Mouse (Mus musculus): ENCODE data around the gene Map1lc3b. TPM values are rescaled to one million over a fixed set of nuclear protein-coding genes. Genes with fewer than 3 reads are reported as not detected.

The Map1lc3b gene
- total RNA-seq, 2 experiments from 2014 or later = 131 to 133 TPM

DNA sequence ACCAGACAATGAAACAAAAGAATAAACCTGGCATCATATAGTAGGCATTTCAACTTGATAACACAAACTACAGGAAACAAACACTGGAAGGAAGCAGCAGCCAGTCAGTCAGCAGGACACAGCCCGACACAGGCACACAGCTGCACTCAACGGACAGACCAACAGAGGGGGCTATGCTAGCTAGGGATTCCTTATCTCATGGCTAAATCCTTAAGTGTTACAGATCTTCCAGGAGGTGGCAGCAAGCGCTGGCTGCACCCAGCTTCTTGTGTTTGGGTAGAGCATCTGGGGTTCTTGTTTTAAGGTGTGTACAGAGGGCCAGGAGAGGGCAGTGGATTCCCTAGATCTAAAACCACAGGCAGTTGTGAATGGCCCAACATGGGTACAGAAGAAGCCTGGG, 12.7 kb downstream of the Map1lc3b start:
- DNase-seq (ENCODE audit: low spot score in 2 of 2) = peak in 1 of 2 experiments; percentile 61

DNA sequence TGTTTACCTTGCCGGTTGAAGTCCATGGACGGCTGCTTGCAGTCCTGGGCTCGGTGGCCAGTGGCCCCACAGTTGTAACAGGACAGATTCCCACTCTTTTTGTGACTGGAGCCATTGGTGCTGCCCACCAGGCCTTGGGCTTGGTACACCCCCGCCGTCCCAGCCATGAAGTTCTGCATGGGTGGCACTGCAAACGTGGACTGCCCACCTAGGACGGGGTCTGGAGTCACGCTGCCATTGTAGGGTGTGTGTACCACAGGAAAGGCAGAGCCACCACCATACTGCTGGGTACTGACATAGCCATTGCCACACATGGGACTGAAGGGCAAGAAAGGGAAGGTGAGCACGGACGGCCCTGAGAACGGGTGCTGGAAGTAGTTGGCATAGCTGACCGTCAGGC, 13.6 kb downstream of the Map1lc3b start:
- DNase-seq (ENCODE audit: low spot score in 2 of 2) = no peak

DNA sequence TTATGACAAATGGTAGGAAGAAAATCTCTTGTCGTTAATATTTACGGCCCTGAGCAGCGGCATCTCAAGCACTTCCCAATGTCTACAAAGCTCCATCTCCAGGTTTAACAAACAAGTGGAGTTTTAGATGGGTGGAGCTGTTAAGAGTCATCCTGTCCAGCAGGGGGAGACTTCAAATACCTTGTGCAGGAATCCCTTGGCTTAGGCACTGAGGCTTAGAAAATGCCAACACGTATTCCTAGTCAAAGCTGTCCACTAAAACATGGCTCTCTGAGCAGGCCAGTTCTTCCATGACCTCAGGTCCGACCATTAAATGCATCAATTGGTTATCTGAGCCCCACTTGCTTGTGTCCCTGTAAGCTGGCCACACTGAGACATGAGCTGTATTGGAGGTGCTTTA, 17.5 kb downstream of the Map1lc3b start:
- DNase-seq (ENCODE audit: low spot score in 2 of 2) = no peak

DNA sequence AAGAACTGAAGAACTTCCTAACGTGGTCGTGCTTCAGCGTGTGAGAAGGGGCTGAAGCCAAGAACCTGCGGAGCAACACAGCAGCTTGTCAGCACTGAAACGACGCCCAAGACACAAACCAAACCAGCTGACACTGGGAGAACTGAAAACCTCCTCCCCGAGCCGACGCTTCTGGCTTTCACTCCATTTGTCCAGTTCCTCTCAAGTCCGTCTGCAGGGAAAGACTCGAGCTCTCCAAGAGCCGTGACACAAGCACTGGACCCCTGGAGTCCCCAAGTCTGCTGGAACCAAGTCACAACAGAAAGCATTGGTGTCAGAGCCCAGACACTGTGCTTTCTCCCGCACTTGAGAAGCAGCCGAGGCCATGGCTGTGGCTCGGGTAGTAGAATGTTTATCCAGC, 19.1 kb downstream of the Map1lc3b start:
- DNase-seq (ENCODE audit: low spot score in 2 of 2) = no peak

DNA sequence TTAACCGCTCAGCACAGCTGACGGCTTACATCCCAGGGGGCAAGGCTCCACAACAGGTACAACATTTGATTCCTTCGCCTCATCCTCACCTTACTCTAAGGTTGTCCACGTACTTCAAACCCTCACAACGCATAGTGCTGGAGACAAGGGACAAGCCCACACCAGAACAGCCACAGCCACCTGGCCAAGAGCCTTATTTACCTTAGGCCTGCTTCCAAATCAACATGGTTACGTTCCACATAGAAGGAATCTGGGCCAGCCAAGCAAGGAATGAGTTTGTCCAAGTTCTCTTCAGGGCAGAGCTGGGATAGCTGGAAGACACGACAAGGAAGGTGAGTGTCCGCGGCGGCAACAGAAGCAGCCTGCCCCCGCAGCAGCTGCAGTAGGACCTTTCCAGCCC, 19.8 kb downstream of the Map1lc3b start:
- no peak for DNase-seq (ENCODE audit: low spot score in 2 of 2)

DNA sequence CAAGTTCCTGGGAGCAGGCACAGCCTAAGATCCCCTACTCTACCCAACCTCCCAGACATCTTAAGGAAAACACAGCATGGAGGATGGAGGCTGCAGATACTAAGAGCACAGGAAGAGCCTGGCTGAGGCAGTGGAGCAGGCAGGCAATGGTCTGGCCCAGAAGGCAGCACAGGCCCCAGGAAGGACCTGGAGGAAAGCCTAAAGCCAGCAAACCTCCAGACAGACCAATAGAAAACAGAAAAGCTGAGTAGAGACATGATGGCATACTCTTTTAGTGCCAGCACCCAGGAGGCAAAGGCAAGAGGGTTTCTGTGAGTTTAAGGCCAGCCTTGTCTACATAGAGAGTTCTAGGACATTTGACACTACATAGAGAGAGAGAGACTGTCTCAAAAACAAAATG, 23.3 kb downstream of the Map1lc3b start:
- no peak for DNase-seq (ENCODE audit: low spot score in 2 of 2)

DNA sequence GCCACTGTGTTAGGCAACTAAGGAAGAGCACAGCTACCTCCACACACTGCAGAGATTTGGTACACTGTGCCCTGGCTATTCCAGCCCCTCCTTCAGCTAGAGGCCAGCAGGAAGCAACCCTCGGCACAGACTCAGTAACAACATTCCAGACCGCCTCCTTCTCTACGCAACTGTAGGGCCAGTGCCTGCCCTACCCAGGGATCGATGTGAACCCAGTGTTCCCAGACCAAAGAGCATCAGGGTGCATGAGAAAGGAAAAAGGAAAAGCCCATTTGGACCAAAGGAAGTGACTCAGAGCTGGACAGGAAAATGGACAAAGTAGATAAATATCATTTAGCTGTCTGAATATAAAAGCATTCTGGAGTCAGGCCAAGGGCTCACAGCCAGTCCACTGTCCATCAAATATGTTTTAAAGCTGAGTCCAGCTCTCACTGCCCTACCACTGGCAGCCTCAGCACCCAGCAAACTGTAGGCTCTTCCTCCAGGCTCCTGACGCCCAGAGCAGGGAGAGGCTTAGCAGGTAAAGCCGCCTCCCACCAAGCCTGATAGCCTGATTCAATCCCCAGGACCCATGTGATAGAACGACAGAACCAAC, 29.3 kb downstream of the Map1lc3b start:
- DNase-seq (ENCODE audit: low spot score in 2 of 2) = no peak

DNA sequence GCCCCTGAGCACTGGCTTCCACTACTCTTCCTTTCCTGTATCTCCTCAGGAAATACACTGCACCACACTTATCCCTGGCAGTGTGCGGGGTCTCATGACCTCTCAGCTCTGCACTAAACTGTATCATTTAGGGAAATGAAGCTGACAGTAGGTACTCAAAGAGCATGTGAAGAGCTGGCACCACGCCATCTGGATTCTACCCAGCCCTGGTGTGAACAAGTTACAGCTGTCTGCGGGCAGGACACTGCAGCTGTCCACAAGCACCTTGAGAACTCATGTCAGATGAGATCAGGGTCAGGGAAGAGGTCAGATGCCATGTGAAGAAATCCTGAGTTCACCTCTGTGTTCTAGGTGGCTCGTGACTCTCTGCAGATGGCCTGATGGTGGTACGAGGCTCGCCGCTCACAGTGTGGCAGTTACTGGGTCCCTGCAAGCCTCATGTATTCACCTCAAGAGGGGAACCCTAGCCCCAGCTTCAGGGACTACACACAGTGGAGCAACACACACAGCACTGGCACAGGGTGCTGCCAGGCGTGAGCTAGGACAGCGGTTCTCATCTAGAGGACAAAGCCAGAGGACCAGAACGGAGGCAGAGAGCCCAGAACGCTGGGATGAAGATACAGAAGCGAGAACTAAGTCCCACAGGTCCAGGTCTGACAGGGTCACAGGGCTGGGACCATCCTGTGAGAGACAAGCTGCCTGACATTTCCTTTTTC, 30.8 kb downstream of the Map1lc3b start:
- no peak for DNase-seq (ENCODE audit: low spot score in 2 of 2)

DNA sequence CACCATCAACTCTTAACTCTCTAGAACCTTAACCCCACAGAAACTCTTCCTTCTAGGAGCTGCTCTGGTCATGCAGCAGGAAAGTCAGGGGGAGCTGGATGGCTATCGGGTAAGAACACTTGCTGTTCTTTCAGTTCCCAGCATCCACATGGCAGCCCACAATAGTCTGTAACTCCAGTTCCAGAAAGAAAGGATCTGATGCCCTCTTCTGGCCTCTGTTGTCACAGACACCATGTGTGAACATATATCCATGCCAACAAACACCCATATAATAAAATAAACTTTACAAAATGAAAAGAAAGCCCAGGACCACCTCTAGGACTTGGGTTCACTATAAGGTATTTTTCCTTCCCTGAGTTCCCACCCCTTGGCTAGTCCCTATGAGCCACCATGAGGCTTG, 31.7 kb downstream of the Map1lc3b start:
- DNase-seq (ENCODE audit: low spot score in 2 of 2) = no peak

DNA sequence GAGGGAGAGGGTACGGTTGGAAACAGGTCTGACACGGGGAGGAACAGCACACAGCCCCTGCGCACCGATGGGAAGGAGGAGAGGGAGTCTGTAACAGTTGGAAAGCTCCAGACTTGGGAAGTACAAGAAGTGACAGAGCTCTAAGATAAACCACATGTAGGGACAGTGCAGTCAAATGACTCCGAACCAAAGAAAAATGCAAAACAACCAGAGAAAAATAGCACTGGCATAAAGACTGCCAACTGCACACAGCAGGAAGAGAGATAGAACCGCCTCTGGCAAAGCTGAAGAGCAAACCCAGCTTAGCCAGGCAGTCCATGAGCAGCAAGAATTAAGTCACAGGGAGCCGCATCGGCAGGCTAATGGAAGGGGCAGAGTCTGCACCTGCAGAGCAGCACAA, 32.9 kb downstream of the Map1lc3b start:
- DNase-seq (ENCODE audit: low spot score in 2 of 2) = no peak

DNA sequence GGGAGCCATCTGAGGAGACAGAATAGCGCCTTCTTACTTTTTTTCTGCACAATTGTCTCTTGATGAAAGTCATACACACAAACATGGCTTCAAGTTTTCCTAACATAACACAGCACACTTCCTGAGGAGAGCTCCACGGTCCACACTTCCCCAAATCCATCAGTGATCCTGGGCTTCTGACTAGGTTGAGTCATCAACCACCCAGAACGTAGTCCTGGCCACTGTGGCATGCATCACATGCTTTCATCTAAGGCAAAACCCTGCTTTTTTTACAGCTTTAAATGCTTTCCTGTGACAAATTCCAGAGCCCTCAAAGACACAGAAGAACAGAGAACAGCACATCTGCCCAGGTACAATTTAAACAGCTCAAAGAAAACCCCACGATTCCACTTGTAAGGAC, 38.5 kb downstream of the Map1lc3b start:
- DNase-seq (ENCODE audit: low spot score in 2 of 2) = no peak

DNA sequence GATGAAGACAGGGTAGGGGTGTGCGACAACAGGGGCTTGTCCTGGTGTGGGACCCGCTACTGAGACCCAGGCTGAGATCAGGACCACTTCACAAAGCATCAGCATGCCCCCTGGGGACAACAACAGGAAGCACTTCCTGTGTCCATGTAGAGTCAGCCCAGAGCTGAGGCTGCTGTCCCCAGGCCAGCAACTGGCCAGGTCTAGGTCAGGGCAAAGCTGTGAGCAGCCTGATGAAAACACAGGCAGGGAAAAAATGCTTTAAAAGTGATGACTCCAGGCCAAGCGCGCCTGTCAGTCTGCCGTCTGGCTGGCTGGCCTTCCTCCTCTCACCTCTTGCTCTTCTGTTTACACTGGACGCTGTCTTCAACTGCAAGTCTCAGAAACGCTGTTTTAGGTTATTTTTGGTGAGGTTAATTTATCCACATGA, 41.5 kb downstream of the Map1lc3b start:
- no peak for DNase-seq (ENCODE audit: low spot score in 2 of 2)

DNA sequence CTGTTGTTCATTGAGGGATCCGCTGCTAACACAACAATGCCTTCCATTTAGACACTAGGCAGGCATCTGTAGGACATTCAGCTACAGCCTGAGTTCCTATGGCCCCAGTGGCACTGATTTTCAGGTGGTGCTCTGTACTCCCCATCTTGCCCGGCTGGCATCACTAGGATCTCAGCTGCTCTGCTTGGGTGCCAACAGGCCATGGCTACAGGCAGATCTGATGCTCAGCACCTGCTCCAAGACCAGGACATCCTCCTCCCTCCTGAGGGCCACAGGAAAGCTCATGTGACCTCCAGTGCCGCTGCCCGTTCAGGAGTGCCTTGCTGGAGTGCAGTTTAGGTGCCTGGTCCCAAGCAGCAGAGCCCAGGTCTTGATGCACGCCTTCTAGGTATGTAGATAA, 42.2 kb downstream of the Map1lc3b start:
- DNase-seq (ENCODE audit: low spot score in 2 of 2) = no peak

DNA sequence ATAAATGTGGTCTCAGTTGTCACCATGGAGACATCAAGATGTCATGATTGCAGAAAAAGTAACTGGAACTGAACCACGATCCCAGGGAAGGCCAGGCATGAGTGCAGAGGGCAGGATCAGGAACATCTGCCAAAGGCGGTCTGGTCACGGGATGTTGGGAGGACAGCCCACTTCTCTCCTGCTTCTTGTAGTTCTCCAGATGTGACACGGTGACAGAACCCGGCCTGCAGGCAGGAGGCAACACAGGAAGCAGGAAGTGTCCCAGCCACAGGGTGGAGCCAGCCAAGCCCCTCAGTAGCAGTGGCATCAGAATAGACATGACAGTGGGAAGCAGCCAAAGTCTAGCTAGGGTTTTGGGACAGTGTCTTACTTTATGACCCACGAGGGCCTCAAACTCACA, 45.4 kb downstream of the Map1lc3b start:
- no peak for DNase-seq (ENCODE audit: low spot score in 2 of 2)

DNA sequence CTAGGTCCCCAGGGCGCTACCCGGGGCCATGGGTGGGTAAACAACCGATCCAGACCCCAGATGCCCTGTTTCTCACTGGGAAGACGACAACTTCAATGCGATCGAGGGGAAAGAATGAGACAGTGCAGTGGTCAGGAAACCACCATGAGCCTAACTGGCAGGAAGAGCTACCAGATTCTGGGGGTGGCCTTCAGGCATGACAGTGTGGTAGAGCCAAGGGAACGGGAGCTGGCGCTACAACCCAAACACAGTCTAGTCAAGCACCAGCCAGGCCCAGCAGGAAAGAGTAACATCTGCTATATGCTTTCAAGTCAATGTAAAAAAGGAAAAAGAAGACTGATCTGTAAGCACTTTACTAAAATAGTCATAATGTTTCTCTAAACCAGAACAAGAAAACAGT, 46.0 kb downstream of the Map1lc3b start:
- no peak for DNase-seq (ENCODE audit: low spot score in 2 of 2)

DNA sequence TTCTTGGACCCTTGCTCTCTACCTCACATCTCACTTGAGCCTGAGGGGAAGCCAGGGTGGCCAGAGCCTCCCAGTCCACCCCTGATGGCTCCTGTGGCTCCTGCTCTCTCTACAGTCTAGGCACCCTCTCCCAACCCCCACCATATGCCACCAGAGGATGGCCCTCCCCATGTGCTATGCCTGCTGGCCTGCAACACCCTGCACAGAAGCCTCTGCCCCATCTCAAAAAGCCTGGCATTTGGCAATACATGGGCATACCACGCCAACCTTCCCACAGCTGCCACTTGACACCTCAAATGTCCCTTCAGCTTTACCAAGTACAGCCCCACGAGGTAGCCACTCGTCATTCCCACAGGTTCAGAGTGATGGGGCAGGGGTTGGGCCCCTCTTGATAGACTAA, 52.6 kb downstream of the Map1lc3b start:
- DNase-seq (ENCODE audit: low spot score in 2 of 2) = no peak

DNA sequence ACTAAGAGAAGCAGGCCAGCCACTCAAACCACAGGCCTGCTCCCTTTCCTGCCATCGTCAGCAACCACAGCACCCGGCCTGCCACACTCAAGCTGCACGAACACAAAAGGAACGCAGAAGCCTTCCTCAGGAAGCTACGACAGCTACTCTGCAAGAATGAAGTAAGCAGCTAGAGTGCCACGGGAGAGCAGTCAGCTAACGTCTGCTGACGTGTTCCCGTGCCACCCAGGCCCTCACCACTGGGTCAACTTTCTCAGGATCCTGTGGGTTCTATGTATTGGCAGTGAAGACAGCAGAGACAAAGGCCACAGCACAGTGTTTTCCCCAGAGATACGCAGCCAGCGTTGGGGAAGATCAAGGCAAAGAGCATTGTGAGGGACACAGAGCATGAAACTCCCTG, 53.2 kb downstream of the Map1lc3b start:
- DNase-seq (ENCODE audit: low spot score in 2 of 2) = no peak

DNA sequence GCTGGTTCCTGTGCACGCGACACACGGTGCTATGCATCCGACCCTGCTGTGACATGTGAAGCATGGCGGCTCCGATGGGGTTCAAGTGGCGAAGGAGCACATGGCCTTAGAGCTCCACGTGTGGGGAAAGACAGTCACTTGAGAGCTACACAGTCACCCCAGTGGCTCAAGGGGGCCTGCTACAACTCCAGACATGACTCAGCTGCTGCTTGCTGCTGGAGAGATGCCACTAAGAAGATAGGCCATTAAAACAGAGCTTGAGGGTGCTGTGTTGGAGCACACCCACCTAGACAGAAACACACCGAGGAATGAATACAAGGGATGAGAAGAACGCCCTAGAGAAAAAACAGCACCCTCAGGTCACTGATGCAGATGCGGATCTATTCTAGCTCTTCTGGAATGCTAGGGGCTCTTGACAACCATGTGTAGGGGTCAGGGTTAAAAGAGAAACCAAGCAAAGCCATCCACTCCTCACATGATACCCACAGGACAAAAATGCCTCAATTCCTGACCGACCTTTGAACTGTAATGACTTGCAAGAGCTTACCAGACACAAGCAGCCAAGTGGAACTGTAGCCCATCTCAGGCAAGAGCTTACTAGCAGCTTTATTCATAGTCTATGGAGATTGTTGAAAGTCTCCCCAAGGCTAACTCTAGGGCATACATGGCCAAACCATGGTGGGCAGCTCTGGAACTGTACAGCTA, 57.5 kb downstream of the Map1lc3b start:
- no peak for DNase-seq (ENCODE audit: low spot score in 2 of 2)
